Mouse (Mus musculus) neural tube, embryonic 15.5 days (tissue): ENCODE results near the gene Eno3. TPM values are rescaled to one million over a fixed set of nuclear protein-coding genes. Genes with fewer than 3 reads are reported as not detected.

ENCODE experiments used
- microRNA-seq: library from miRNA; unstranded; fragments of <30 nt; microRNA quantifications from one replicate; pipeline ENCODE4, GENCODE M21; 2017
- polyA plus RNA-seq: library from polyadenylated mRNA; unstranded; fragments of >200 nt; fragmentation: Nextera tagmentation; extraction: Ambion mirVana; gene quantifications from 2 replicates; pipeline ENCODE4 v1.2.1, GENCODE M21; 2015

The Eno3 gene
- polyA plus RNA-seq, 1 experiment from 2014 or later, result 17.5 TPM

Small RNA genes within 50 kb of the gene (microRNA-seq; reads per million reads assigned to microRNA genes)
- gene Mir6925, result not detected

Other genes with a start within 250 kb of the Eno3 start
- 29.7 and 33.0 TPM in 2 replicates for gene Pelp1, start 247.2 kb upstream of the Eno3 start, polyA plus RNA-seq
- gene Arrb2, start 224.6 kb upstream of the Eno3 start, polyA plus RNA-seq, result 53.6 and 59.7 TPM in 2 replicates
- 44.4 and 45.0 TPM in 2 replicates for gene Med11, start 205.3 kb upstream of the Eno3 start, polyA plus RNA-seq
- 0.60 and 1.0 TPM in 2 replicates for gene Zmynd15, start 197.8 kb upstream of the Eno3 start, polyA plus RNA-seq
- gene Cxcl16, start 197.2 kb upstream of the Eno3 start, polyA plus RNA-seq, result 7.4 and 8.5 TPM in 2 replicates
- 1.5 and 6.4 TPM in 2 replicates for gene Tm4sf5, start 152.0 kb upstream of the Eno3 start, polyA plus RNA-seq
- gene Vmo1, start 142.6 kb upstream of the Eno3 start, polyA plus RNA-seq, result 0.32 and 0.96 TPM in 2 replicates
- 0.15 and 0.41 TPM in 2 replicates for gene Gltpd2, start 138.0 kb upstream of the Eno3 start, polyA plus RNA-seq
- 756 and 815 TPM in 2 replicates for gene Psmb6, start 131.8 kb upstream of the Eno3 start, polyA plus RNA-seq
- not detected in 2 replicates for gene Gm40193, start 124.3 kb upstream of the Eno3 start, polyA plus RNA-seq
- gene Pld2, start 117.1 kb upstream of the Eno3 start, polyA plus RNA-seq, result 16.1 and 18.1 TPM in 2 replicates
- gene Mink1, start 94.3 kb upstream of the Eno3 start, polyA plus RNA-seq, result 15.0 and 16.6 TPM in 2 replicates
- not detected in 2 replicates for gene 4930544D05Rik, start 41.4 kb upstream of the Eno3 start, polyA plus RNA-seq
- 0.23 and 0.40 TPM in 2 replicates for gene Chrne, start 38.0 kb upstream of the Eno3 start, polyA plus RNA-seq
- 0.15 TPM in 2 replicates for gene Gp1ba, start 18.1 kb upstream of the Eno3 start, polyA plus RNA-seq
- gene Rnf167, start 10.0 kb upstream of the Eno3 start, polyA plus RNA-seq, result 100 and 109 TPM in 2 replicates
- 169 and 174 TPM in 2 replicates for gene Slc25a11, start 9.7 kb upstream of the Eno3 start, polyA plus RNA-seq
- 679 and 994 TPM in 2 replicates for gene Pfn1, start 2.6 kb upstream of the Eno3 start, polyA plus RNA-seq
- 159 and 165 TPM in 2 replicates for gene Spag7, start 12.2 kb downstream of the Eno3 start, polyA plus RNA-seq
- gene Camta2, start 30.9 kb downstream of the Eno3 start, polyA plus RNA-seq, result 25.6 and 29.0 TPM in 2 replicates
- 1.2 and 1.4 TPM in 2 replicates for gene Inca1, start 43.0 kb downstream of the Eno3 start, polyA plus RNA-seq
- 1.6 and 1.7 TPM in 2 replicates for gene Kif1c, start 43.3 kb downstream of the Eno3 start, polyA plus RNA-seq
- 15.8 and 16.3 TPM in 2 replicates for gene Zfp3, start 107.0 kb downstream of the Eno3 start, polyA plus RNA-seq
- 0.18 and 0.28 TPM in 2 replicates for gene Scimp, start 155.4 kb downstream of the Eno3 start, polyA plus RNA-seq
- 77.1 and 83.3 TPM in 2 replicates for gene Rabep1, start 187.6 kb downstream of the Eno3 start, polyA plus RNA-seq